Mouse (Mus musculus) adrenal gland, postnatal 4 days (tissue): ENCODE results near the gene Dock8. TPM values are rescaled to one million over a fixed set of nuclear protein-coding genes. Genes with fewer than 3 reads are reported as not detected.
"Not testable (repeated sequence)": the region's sequence is repeated elsewhere in the genome, so short reads cannot be mapped to it uniquely, and the experiment has no call there.

Experiments used
- DNase-seq, 2 experiments: peaks; one replicate each; pipeline ENCODE4 v3.0.0; 2021 to 2022; ENCODE audit warnings: low spot score in 2 of 2, mixed read lengths in 2 of 2
- total RNA-seq, 2 experiments: library from RNA; stranded (reverse); gene quantifications; 2 replicates each; pipeline ENCODE4 v1.2.3; 2021

The Dock8 gene
- total RNA-seq, 2 experiments from 2014 or later = 15.3 to 18.3 TPM

DNA sequence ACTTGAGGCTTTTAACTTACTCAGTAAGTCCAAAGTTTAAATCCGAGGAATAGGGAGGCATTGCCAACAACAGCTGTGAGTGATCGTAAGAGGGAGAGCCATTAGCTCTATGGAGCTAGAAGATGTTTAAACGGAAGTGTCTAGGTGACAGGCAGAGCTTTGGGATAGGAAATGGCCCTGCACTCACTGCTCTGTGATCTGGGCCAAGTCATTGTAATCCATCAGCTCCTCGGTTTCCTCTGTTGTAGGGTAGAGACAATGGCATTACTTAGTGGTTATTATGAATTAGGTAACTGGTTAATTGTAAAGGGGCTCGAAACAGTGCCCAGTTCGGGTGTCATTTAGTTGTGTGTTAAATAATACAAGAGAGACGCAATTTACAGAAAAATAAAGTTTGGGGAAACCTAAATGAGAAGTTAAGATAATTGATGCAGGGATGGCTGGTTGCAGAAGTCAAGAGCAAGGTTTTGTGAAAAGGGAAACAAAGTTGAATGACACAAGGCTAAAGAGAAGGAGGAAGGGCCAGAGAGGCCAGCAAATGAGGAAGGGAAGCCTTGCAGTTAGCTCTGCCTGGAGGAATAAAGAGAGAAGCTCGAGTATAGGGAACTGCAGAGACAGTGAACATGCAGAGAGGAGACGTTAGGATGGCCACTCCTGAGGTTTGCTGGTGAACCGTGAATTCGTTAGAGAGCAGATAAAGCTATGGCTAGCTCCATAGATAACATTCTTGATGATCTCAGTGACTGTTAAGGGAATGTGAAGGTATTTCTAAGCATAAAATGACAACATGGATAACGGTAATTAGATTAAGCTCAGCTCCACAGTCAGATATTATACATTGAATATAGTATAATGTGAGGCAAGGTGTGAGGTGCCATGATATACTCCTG is 2.3 kb upstream of the Dock8 start:
- DNase-seq = no peak

DNA sequence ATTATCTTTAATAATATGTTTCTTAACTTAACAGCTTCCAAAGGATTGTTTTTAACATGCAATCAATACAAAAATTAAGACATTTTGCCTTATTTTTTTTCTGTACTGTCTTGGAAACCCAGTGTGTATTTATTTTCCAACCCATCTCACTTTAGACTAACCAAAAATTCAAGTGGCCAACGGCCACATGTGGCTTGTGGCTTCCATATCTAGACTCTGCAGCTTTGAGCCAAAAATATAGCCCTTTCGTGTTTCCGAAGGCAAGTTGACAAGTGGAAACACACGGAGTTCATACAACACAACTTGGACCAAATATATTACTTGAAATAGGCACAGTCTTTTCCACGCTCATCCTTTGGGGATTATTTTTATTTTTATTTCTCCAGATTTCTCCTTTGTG is 773 bp upstream of the Dock8 start:
- DNase-seq = no peak

DNA sequence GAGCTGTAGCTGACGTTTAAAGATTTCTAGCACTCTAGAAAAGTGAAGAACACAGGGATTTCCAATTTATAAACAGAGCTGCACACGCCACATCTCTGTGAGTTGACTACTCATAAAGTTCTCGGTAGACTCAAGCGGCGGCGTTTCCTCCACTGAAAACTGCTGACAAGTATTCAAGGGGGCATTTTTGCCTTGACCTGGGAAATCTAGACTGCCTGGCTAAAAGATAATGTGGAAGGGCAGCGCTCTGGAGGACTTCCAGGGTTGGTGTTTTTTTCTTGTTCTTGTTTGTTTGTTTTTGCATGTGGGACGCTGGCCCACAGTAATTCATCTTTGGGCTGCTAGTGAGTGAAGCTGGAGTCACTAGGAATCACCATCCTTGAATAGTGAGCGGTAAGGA is 819 bp downstream of the Dock8 start:
- no peak for DNase-seq

DNA sequence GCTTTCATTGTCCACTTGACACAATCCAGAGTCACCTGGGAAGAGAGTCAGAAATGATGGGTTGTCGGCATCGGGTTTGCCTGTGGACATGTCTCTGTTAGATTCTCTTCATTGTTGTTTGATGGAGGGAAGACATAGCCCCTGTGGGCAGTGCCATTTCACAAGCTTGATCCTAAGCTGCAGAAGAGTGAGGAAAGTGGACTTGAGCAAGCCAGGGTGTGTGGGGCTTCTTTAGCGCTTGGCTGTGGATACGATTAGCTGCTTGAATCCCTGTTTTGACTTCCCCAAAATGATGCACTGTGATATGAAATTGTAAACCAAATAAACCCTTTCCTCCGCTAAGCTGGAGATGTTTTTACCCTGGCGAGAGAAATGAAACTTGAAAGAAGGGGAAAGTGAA is 2.7 kb downstream of the Dock8 start:
- no peak for DNase-seq

GRCm38 (mm10) chr19:25002828-25003227 is 3.5 kb downstream of the Dock8 start:
- no peak for DNase-seq

- DNase-seq = no peak
Observed at GRCm38 (mm10) chr19:25003810-25004209, 4.5 kb downstream of the Dock8 start.

GRCm38 (mm10) chr19:25006686-25007085 is 7.4 kb downstream of the Dock8 start:
- no peak for DNase-seq

DNA sequence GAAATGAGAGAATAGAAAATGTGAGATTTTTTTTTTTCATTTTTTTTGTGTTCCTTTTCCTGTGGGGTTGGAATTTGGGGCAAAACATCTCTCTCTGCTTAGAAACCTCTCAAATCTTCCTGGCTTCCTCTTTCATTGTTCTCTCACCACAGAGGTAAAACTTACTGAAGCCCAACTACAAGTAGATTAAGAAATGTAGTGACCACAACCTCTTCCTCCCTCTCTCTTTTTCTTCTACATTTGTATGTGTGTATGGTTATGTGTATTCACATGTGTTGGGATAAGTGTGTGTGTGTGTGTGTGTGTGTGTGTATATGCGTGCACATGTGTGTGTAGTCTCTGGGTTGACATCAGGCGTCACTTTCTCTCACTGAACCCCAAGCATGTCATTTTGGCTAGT is 9.2 kb downstream of the Dock8 start:
- no peak for DNase-seq

- no peak for DNase-seq
Observed at GRCm38 (mm10) chr19:25022766-25023165, 23.4 kb downstream of the Dock8 start.

- DNase-seq = no peak
Observed at GRCm38 (mm10) chr19:25031765-25032164, 32.4 kb downstream of the Dock8 start.

DNA sequence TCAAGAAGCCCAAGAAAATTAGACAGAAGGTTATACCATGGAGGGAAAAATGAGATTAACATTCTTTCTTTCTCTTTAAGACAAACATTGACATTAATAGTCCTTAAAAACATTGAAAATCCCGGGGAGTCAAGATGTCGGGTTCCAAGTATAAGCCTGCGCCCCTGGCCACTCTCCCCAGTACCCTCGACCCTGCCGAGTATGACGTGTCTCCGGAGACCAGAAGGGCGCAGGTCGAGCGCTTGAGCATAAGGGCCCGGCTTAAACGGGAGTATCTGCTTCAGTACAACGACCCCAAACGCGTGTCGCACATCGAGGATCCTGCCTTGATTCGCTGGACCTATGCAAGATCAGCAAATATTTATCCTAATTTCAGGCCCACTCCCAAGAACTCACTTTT is 33.7 kb downstream of the Dock8 start:
- DNase-seq = not testable (repeated sequence)

GRCm38 (mm10) chr19:25035825-25036224 is 36.5 kb downstream of the Dock8 start:
- DNase-seq = no peak

DNA sequence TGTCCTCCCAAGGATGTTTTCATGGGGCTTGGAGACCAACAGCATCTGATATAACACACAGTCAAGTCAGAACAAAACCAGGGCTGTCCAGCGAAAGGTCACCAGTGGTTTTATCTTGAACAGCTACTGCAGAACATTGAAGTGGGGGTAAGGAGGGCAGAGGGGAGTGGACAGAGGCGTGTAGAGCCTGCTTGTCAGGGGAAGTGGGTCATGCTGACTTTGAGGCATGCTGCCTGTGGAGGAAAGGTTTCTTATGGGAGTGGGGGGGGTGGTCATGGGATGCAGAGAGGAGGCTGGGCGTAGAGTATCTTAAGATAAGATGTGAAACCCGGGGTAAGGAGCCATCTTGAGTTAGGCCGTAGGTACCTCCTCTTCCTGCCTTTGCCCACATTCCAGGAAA is 37.5 kb downstream of the Dock8 start:
- DNase-seq = no peak

DNA sequence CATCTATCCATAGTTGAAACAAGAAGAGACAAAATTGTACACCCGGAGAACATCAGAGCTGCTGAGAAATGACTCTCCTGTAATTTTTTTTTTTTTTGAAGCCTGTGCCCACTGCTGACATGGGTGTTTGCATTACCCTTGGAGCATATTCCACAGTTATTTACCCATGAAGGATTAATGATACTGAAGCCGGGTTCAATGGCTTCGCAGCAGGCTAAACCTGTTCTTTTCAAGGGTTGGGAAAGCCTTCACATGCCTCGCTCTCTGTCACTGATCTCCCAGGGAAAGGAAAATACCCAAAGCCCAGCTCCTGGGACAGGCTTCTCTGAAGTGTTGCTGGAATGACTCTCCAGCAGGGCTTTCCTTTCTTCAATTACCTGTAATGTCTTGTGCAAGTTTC is 37.9 kb downstream of the Dock8 start:
- DNase-seq = no peak

DNA sequence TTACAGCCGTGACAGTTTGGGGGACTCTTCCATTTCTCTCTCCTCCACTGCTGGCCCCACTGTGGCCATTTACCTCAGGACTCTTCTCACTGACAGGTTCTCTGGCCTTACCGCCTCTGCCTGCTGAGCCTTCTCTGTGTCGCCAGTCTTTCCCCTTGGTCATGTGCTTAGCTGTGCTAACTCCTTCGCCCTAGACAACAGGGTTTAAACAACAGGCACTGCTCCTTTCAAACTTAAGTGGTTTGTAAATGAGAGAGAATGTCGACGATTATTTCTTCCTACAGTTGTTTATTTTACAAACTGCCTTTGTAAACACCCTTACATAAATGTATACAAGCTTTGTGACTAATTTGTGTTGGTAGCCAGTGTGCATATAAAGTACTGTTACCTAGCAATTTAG is 39.0 kb downstream of the Dock8 start:
- no peak for DNase-seq

- DNase-seq = no peak
Observed at GRCm38 (mm10) chr19:25041209-25041608, 41.9 kb downstream of the Dock8 start.

- no peak for DNase-seq
Observed at GRCm38 (mm10) chr19:25042973-25043372, 43.6 kb downstream of the Dock8 start.

DNA sequence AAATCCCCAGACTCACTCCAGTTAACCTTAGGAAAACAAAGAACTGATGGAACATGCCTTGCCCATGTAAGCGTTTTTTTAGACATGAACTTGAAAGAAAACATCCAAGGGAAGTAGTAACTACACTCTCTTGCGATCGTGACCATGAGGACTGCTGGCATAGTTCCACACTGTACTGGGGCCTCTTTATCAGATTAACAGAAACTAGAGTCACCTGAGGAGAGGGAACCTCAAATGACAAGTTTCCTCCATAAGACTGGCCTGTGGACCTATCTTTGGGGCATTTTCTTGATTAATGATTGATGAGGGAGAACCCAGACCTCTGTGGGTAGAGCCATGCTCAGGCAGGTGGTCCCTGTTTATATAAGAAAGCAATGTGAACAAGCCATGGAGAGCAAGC is 44.7 kb downstream of the Dock8 start:
- no peak for DNase-seq

GRCm38 (mm10) chr19:25052355-25052754 is 53.0 kb downstream of the Dock8 start:
- no peak for DNase-seq

GRCm38 (mm10) chr19:25053152-25053551 is 53.8 kb downstream of the Dock8 start:
- DNase-seq = no peak

DNA sequence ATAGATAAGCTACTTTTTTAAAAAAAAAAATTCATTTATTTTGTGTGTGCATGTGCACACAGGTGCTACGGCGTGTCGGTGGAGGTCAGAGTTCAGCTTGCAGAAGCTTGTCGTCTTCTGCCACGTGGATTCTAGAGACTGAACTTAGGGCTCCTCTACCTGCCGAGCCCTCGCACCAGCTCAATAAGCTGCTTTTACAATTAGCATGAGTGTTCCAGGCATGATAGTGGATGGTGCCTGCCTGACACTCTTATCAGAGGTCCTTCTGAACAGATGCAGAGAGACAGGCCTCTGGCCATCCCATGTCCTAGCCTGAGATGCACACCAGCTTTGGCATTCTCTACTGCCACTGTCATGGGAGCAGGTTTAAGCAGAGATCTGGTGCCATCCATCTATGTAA is 55.7 kb downstream of the Dock8 start:
- DNase-seq = no peak

- DNase-seq = no peak
Observed at GRCm38 (mm10) chr19:25055559-25055958, 56.2 kb downstream of the Dock8 start.

DNA sequence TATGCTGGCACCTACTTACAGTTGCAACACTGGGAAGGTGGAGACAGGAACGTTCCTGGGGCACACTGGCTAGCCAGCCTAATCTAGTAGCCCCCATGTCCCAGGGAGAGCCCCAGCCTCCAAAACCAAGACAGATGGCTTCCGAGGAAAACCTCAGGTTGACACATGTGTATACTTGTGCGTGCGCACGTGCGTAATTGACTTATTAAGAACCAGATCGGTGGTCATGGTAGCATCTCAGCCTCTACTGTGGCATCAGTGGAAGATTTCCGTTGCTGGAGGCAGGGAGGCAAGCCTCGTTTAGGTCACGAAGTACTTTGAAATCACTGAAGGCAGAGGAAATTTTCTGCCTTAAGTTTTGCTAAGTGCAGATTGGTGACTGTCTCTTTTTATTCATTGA is 56.9 kb downstream of the Dock8 start:
- DNase-seq = no peak
